31 mouse cellular contexts compared by ENCODE assay signal in the genomic region with DNA sequence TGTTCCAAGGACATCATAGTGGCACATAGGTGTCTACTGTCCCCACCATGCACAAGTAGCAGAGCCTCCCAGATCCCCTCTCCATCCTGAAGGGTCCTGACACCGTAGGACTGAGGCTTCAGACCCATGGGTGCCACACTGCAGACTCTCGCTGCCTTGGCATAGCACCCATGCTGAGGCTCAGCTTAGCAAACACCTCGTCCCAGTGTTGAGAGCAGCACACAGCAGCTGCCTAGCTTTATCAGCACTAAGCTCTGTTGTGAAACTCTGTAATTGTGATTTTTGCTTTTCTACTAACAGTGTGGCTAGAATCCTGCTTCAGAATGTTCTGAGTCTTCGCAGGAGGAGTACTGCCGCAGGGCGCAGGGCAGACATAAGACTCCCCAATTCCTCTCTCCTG. TPM values are rescaled to one million over a fixed set of nuclear protein-coding genes. Genes with fewer than 3 reads are reported as not detected.
DNase-seq lines count a peak whose midpoint lies in the region; ATAC-seq lines count a peak whose summit lies in the region.
"Had no signal": no experiment of that assay in that cellular context is flagged by ENCODE, and none has a peak within 500 bp of the region (broad histone marks: within the 10 kb centered on the region; RNA-seq: fewer than 3 reads in every experiment).

No protein-coding gene starts in this region.

- no peak for DNase-seq in forebrain, embryonic 11.5 days (ENCODE audit: low spot score)
- peak; percentile 45 for DNase-seq in right cerebral cortex, postnatal 25 days
- no peak for DNase-seq in right cerebral cortex, adult 18-20 months
- DNase-seq: adrenal gland, postnatal 14 days; cerebellum, adult 8-10 months; cerebellum, postnatal 36 days; gastrocnemius, postnatal 14 days; heart, adult 18-20 months; heart, postnatal 10 days; kidney, adult 18-20 months; kidney, postnatal 10 days; lung, adult 18-20 months; lung, postnatal 10 days; thymus, adult 2 months had no signal

- H3K27me3 ChIP-seq in forebrain, embryonic 13.5 days, result no peaks in the 10 kb centered on the region
- H3K27me3 ChIP-seq in forebrain, embryonic 11.5 days (ENCODE audit: control insufficient read depth, insufficient read depth, low read length), result no peaks in the 10 kb centered on the region
- H3K27me3 ChIP-seq in kidney, embryonic 14.5 days (ENCODE audit: control insufficient read depth, insufficient read depth, low read length), result no peaks in the 10 kb centered on the region
- H3K27me3 ChIP-seq in kidney, embryonic 16.5 days (ENCODE audit: insufficient read depth, low read length), result 0 out of 2 replicates have a peak, but pooled peaks cover 6% of the 10 kb centered on the region
- H3K27me3 ChIP-seq in neural tube, embryonic 15.5 days (replicated peaks), result no peaks in the 10 kb centered on the region

- H3K9ac ChIP-seq in forebrain, embryonic 13.5 days, result no peak overlapping the region
- H3K9ac ChIP-seq in forebrain, embryonic 11.5 days (ENCODE audit: low read length), result no peak overlapping the region
- 0 out of 2 replicates have a peak overlapping the region, but pooled peaks have one; percentile 0 for H3K9ac ChIP-seq in kidney, embryonic 14.5 days (ENCODE audit: low read depth, low read length)
- no peak overlapping the region for H3K9ac ChIP-seq in kidney, embryonic 16.5 days (replicated peaks; ENCODE audit: low read length)
- H3K9ac ChIP-seq in neural tube, embryonic 15.5 days (replicated peaks), result no peak overlapping the region
- H3K9ac ChIP-seq: heart, embryonic 12.5 days; liver, embryonic 12.5 days had no signal

- H3K36me3 ChIP-seq in forebrain, embryonic 13.5 days (ENCODE audit: poor library complexity, severe bottlenecking), result no peaks in the 10 kb centered on the region
- no peaks in the 10 kb centered on the region for H3K36me3 ChIP-seq in forebrain, embryonic 11.5 days (ENCODE audit: control insufficient read depth, insufficient read depth, low read length)
- no peaks in the 10 kb centered on the region for H3K36me3 ChIP-seq in kidney, embryonic 14.5 days (ENCODE audit: control insufficient read depth, insufficient read depth, low read length)
- H3K36me3 ChIP-seq in kidney, embryonic 16.5 days (ENCODE audit: insufficient read depth, low read length), result no peaks in the 10 kb centered on the region
- no peaks in the 10 kb centered on the region for H3K36me3 ChIP-seq in neural tube, embryonic 15.5 days
- H3K36me3 ChIP-seq: heart, embryonic 12.5 days; limb, embryonic 13.5 days; liver, embryonic 12.5 days had no signal

- peak overlapping the region; percentile 54 for H3K27ac ChIP-seq in forebrain, embryonic 13.5 days
- no peak overlapping the region for H3K27ac ChIP-seq in forebrain, embryonic 11.5 days (ENCODE audit: low read depth, low read length)
- H3K27ac ChIP-seq in kidney, embryonic 14.5 days (ENCODE audit: low read depth, low read length), result no peak overlapping the region
- no peak overlapping the region for H3K27ac ChIP-seq in kidney, embryonic 16.5 days (ENCODE audit: low read length)
- peak overlapping the region; percentile 70 for H3K27ac ChIP-seq in neural tube, embryonic 15.5 days (replicated peaks)
- H3K27ac ChIP-seq: limb, embryonic 13.5 days; liver, embryonic 12.5 days; stomach, postnatal 0 days had no signal

- H3K9me3 ChIP-seq in forebrain, embryonic 13.5 days (replicated peaks), result no peaks in the 10 kb centered on the region
- H3K9me3 ChIP-seq in forebrain, embryonic 11.5 days (ENCODE audit: control insufficient read depth, low read length), result no peaks in the 10 kb centered on the region
- H3K9me3 ChIP-seq in kidney, embryonic 14.5 days (ENCODE audit: control insufficient read depth, low read length), result no peaks in the 10 kb centered on the region
- H3K9me3 ChIP-seq in kidney, embryonic 16.5 days (ENCODE audit: low read length), result no peaks in the 10 kb centered on the region
- H3K9me3 ChIP-seq in neural tube, embryonic 15.5 days (replicated peaks), result no peaks in the 10 kb centered on the region
- H3K9me3 ChIP-seq: heart, embryonic 12.5 days; limb, embryonic 13.5 days; liver, embryonic 12.5 days had no signal

- H3K4me3 ChIP-seq in forebrain, embryonic 13.5 days, result no peak overlapping the region
- no peak overlapping the region for H3K4me3 ChIP-seq in forebrain, embryonic 11.5 days (ENCODE audit: low read depth, low read length)
- H3K4me3 ChIP-seq in kidney, embryonic 14.5 days (ENCODE audit: low read length), result no peak overlapping the region
- H3K4me3 ChIP-seq in kidney, embryonic 16.5 days (ENCODE audit: low read length), result no peak overlapping the region
- no peak overlapping the region for H3K4me3 ChIP-seq in neural tube, embryonic 15.5 days (replicated peaks)
- H3K4me3 ChIP-seq: heart, embryonic 12.5 days; limb, embryonic 13.5 days; liver, embryonic 12.5 days had no signal

- 88% methylated on average over 6 of the region's 6 CpGs for WGBS in forebrain, embryonic 13.5 days
- WGBS in forebrain, embryonic 11.5 days, result 80% methylated on average over 6 of the region's 6 CpGs
- 88% methylated on average over 6 of the region's 6 CpGs for WGBS in kidney, embryonic 14.5 days
- 89% methylated on average over 6 of the region's 6 CpGs for WGBS in kidney, embryonic 16.5 days
- WGBS in neural tube, embryonic 15.5 days, result 69% methylated on average over 6 of the region's 6 CpGs

- ATAC-seq in forebrain, embryonic 13.5 days, result no peak
- no peak for ATAC-seq in forebrain, embryonic 11.5 days (replicated peaks; ENCODE audit: low FRiP score)
- no peak for ATAC-seq in kidney, embryonic 14.5 days (ENCODE audit: low FRiP score, low TSS enrichment)
- no peak for ATAC-seq in kidney, embryonic 16.5 days (ENCODE audit: low FRiP score, low TSS enrichment)
- no peak for ATAC-seq in neural tube, embryonic 15.5 days (ENCODE audit: low FRiP score)
- no peak for ATAC-seq in megakaryocyte progenitor cell, adult 5-6 weeks (replicated peaks; ENCODE audit: poor library complexity)
- ATAC-seq: CD4-positive, CD25-positive, alpha-beta regulatory T cell, adult 4 months; liver, embryonic 12.5 days had no signal

- H3K4me1 ChIP-seq in forebrain, embryonic 13.5 days, result peaks cover 49% of the 10 kb centered on the region
- H3K4me1 ChIP-seq in forebrain, embryonic 11.5 days (replicated peaks; ENCODE audit: control insufficient read depth, insufficient read depth, low read length), result peaks cover 4% of the 10 kb centered on the region; the same call in 1 of the 2 replicates
- peaks cover 34% of the 10 kb centered on the region for H3K4me1 ChIP-seq in kidney, embryonic 14.5 days (ENCODE audit: control insufficient read depth, insufficient read depth, low read length)
- peaks cover 26% of the 10 kb centered on the region for H3K4me1 ChIP-seq in kidney, embryonic 16.5 days (ENCODE audit: insufficient read depth, low read length)
- peaks cover 79% of the 10 kb centered on the region for H3K4me1 ChIP-seq in neural tube, embryonic 15.5 days

- no peak overlapping the region for H3K4me2 ChIP-seq in forebrain, embryonic 13.5 days
- no peak overlapping the region for H3K4me2 ChIP-seq in forebrain, embryonic 11.5 days (ENCODE audit: low read depth, low read length, severe bottlenecking)
- no peak overlapping the region for H3K4me2 ChIP-seq in kidney, embryonic 14.5 days (replicated peaks; ENCODE audit: low read depth, low read length)
- no peak overlapping the region for H3K4me2 ChIP-seq in kidney, embryonic 16.5 days (replicated peaks; ENCODE audit: low read depth, low read length)
- H3K4me2 ChIP-seq in neural tube, embryonic 15.5 days, result no peak overlapping the region
- H3K4me2 ChIP-seq: heart, embryonic 12.5 days; limb, embryonic 13.5 days; liver, embryonic 12.5 days had no signal

RNA-seq across cellular contexts. Expression of gene Ccdc188, which starts 19.8 kb away (rescaled TPM):
- 0.13 TPM in 1 of 2 replicates, not detected in the other for polyA plus RNA-seq in forebrain, embryonic 13.5 days (2015; fragmentation: Nextera tagmentation; extraction: Ambion mirVana)
- polyA plus RNA-seq in forebrain, embryonic 11.5 days (2014; fragmentation: Nextera tagmentation; extraction: Ambion mirVana), result not detected in 2 replicates
- polyA plus RNA-seq in kidney, embryonic 14.5 days (2014; fragmentation: Nextera tagmentation; extraction: Ambion mirVana), result not detected in 2 replicates
- polyA plus RNA-seq in kidney, embryonic 16.5 days (2015; fragmentation: Nextera tagmentation; extraction: Ambion mirVana), result not detected in 2 replicates
- not detected in 2 replicates for polyA plus RNA-seq in neural tube, embryonic 15.5 days (2015; fragmentation: Nextera tagmentation; extraction: Ambion mirVana)
- total RNA-seq in megakaryocyte progenitor cell, adult 5-6 weeks (2015), result not detected in 2 replicates
- total RNA-seq in megakaryocyte progenitor cell, adult 5-6 weeks (2017), result not detected in 2 replicates
- total RNA-seq: adrenal gland, postnatal 14 days; gastrocnemius, postnatal 14 days; heart, adult 18-20 months; heart, postnatal 10 days; layer of hippocampus, postnatal 10 days; left cerebral cortex, postnatal 10 days; monocyte, adult 5-6 weeks had no signal
- polyA plus RNA-seq: brain, embryonic 14.5 days; CD4-positive, CD25-positive, alpha-beta regulatory T cell, adult 4 months; embryonic facial prominence, embryonic 14.5 days; limb, embryonic 13.5 days; liver, embryonic 12.5 days; neural tube, embryonic 11.5 days; small intestine, adult 2 months; stomach, postnatal 0 days had no signal

RNA-seq across cellular contexts. Expression of gene Zdhhc8, which starts 37.1 kb away (rescaled TPM):
- 7.7 and 8.4 TPM in 2 replicates for polyA plus RNA-seq in forebrain, embryonic 13.5 days (2015; fragmentation: Nextera tagmentation; extraction: Ambion mirVana)
- 15.8 and 18.6 TPM in 2 replicates for polyA plus RNA-seq in forebrain, embryonic 11.5 days (2014; fragmentation: Nextera tagmentation; extraction: Ambion mirVana)
- 14.4 and 17.2 TPM in 2 replicates for polyA plus RNA-seq in kidney, embryonic 14.5 days (2014; fragmentation: Nextera tagmentation; extraction: Ambion mirVana)
- 8.9 and 11.6 TPM in 2 replicates for polyA plus RNA-seq in kidney, embryonic 16.5 days (2015; fragmentation: Nextera tagmentation; extraction: Ambion mirVana)
- 16.9 and 19.2 TPM in 2 replicates for polyA plus RNA-seq in neural tube, embryonic 15.5 days (2015; fragmentation: Nextera tagmentation; extraction: Ambion mirVana)
- 7.3 and 7.6 TPM in 2 replicates for total RNA-seq in megakaryocyte progenitor cell, adult 5-6 weeks (2015)
- total RNA-seq in megakaryocyte progenitor cell, adult 5-6 weeks (2017), result 2.4 and 7.0 TPM in 2 replicates

RNA-seq across cellular contexts. Expression of gene Trmt2a, which starts 50.6 kb away (rescaled TPM):
- polyA plus RNA-seq in forebrain, embryonic 13.5 days (2015; fragmentation: Nextera tagmentation; extraction: Ambion mirVana), result 116 and 126 TPM in 2 replicates
- 110 TPM in 2 replicates for polyA plus RNA-seq in forebrain, embryonic 11.5 days (2014; fragmentation: Nextera tagmentation; extraction: Ambion mirVana)
- polyA plus RNA-seq in kidney, embryonic 14.5 days (2014; fragmentation: Nextera tagmentation; extraction: Ambion mirVana), result 78.3 and 83.4 TPM in 2 replicates
- polyA plus RNA-seq in kidney, embryonic 16.5 days (2015; fragmentation: Nextera tagmentation; extraction: Ambion mirVana), result 117 and 119 TPM in 2 replicates
- polyA plus RNA-seq in neural tube, embryonic 15.5 days (2015; fragmentation: Nextera tagmentation; extraction: Ambion mirVana), result 96.4 and 97.1 TPM in 2 replicates
- 95.7 and 111 TPM in 2 replicates for total RNA-seq in megakaryocyte progenitor cell, adult 5-6 weeks (2015)
- total RNA-seq in megakaryocyte progenitor cell, adult 5-6 weeks (2017), result 86.1 and 95.9 TPM in 2 replicates

RNA-seq across cellular contexts. Expression of gene Ranbp1, which starts 50.7 kb away (rescaled TPM):
- 726 and 766 TPM in 2 replicates for polyA plus RNA-seq in forebrain, embryonic 13.5 days (2015; fragmentation: Nextera tagmentation; extraction: Ambion mirVana)
- polyA plus RNA-seq in forebrain, embryonic 11.5 days (2014; fragmentation: Nextera tagmentation; extraction: Ambion mirVana), result 1,172 and 1,252 TPM in 2 replicates
- 846 and 1,191 TPM in 2 replicates for polyA plus RNA-seq in kidney, embryonic 14.5 days (2014; fragmentation: Nextera tagmentation; extraction: Ambion mirVana)
- 508 and 585 TPM in 2 replicates for polyA plus RNA-seq in kidney, embryonic 16.5 days (2015; fragmentation: Nextera tagmentation; extraction: Ambion mirVana)
- polyA plus RNA-seq in neural tube, embryonic 15.5 days (2015; fragmentation: Nextera tagmentation; extraction: Ambion mirVana), result 364 and 412 TPM in 2 replicates
- 621 and 642 TPM in 2 replicates for total RNA-seq in megakaryocyte progenitor cell, adult 5-6 weeks (2015)
- 523 and 557 TPM in 2 replicates for total RNA-seq in megakaryocyte progenitor cell, adult 5-6 weeks (2017)

Comparison
In these comparisons a context has a peak if more than half of its experiments do, and no peak if none do; other contexts are left out.
1. H3K27ac ChIP-seq: peak in forebrain, embryonic 13.5 days (single experiment) and neural tube, embryonic 15.5 days (single experiment); none in forebrain, embryonic 11.5 days (single experiment), kidney, embryonic 14.5 days (single experiment) and kidney, embryonic 16.5 days (single experiment).